ENCODE assay signal across 15 mouse cellular contexts in the genomic region with DNA sequence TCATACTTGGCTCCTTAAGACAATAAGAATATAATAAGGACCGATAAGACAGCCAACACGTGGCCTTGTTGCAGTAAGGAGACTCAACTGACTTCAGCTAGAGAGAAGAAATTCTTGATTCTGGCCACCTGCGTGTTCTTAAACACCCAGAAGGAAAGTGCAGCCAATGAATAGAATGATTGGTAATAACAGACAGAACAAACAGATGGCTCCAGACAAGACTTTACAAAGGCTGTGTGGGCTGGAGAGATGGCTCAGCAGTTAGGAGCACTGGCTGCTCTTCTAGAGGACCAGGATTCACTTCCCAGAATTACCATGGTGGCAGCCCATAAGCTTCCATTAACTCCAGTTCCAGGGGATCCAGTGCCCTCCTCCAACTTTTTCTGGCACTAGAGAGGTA.
"Had no signal": no experiment of that assay in that cellular context is flagged by ENCODE, and none has a peak within 500 bp of the region (broad histone marks: within the 10 kb centered on the region; RNA-seq: fewer than 3 reads in every experiment).

No protein-coding gene starts in this region.

- H3K4me3 ChIP-seq: limb, embryonic 13.5 days; midbrain, embryonic 12.5 days; neural tube, embryonic 13.5 days had no signal

- DNase-seq: kidney, adult 18-20 months; kidney, postnatal 10 days; kidney, postnatal 4 days; left cerebral cortex, postnatal 4 days; lung, adult 18-20 months; retina, postnatal 1 day; thymus, adult 18-20 months; thymus, postnatal 14 days had no signal

- ATAC-seq: hindbrain, postnatal 0 days; midbrain, embryonic 16.5 days had no signal

- H3K27ac ChIP-seq: hindbrain, postnatal 0 days; limb, embryonic 13.5 days; liver, embryonic 14.5 days; midbrain, embryonic 12.5 days; neural tube, embryonic 13.5 days; stomach, postnatal 0 days had no signal
